Mouse (Mus musculus): ENCODE measurements around the gene Trappc11.
"Not testable (repeated sequence)": the region's sequence is repeated elsewhere in the genome, so short reads cannot be mapped to it uniquely, and the experiment has no call there.

Trappc11 gene

GRCm38 (mm10) chr8:47482354-47483071 is 50.8 kb downstream of the Trappc11 start:
- DNase-seq = no peak

- no peak for DNase-seq
Observed at GRCm38 (mm10) chr8:47480039-47480438, 53.2 kb downstream of the Trappc11 start.

- DNase-seq = no peak
Observed at GRCm38 (mm10) chr8:47461650-47462049, 71.6 kb downstream of the Trappc11 start.

- no peak for DNase-seq
Observed at GRCm38 (mm10) chr8:47459216-47459749, 74.0 kb downstream of the Trappc11 start.

- no peak for DNase-seq
Observed at GRCm38 (mm10) chr8:47458591-47458990, 74.7 kb downstream of the Trappc11 start.

GRCm38 (mm10) chr8:47449211-47449610 is 84.1 kb downstream of the Trappc11 start:
- not testable (repeated sequence) for DNase-seq

- DNase-seq = no peak
Observed at GRCm38 (mm10) chr8:47446312-47447046, 86.8 kb downstream of the Trappc11 start, which contains the start of gene Stox2. Gene Stox2 (minus strand): TSS chr8:47446362.
